Mouse (Mus musculus) heart, postnatal 0 days (tissue): ENCODE results near the gene Fmnl3. TPM values are rescaled to one million over a fixed set of nuclear protein-coding genes. Genes with fewer than 3 reads are reported as not detected.

Experiments used
- ATAC-seq: fragments of 200-750 bp; cut with Nextera tagmentation; 2 replicates; pipeline ENCODE4 v1.8.0; 2017; ENCODE audit warnings: low read depth, moderate number of reproducible peaks, moderate library complexity; ENCODE audit not compliant: insufficient read depth
- DNase-seq: peaks from one replicate; pipeline ENCODE4 v3.0.0-alpha.2; 2016; ENCODE audit warnings: low spot score
- H3K27ac ChIP-seq: fragments of 300-500 bp; sonication (generic); 2 replicates; pipeline ENCODE4 v1.5.1; 2014; ENCODE audit warnings: low read depth, mild to moderate bottlenecking
- H3K27me3 ChIP-seq: fragments of 300-500 bp; sonication (generic); 2 replicates; pipeline ENCODE4 v1.6.1; 2014; ENCODE audit warnings: low read length, mixed read lengths; ENCODE audit not compliant: control insufficient read depth, insufficient read depth
- H3K36me3 ChIP-seq: fragments of 300-500 bp; sonication (generic); replicated peaks from 2 replicates; pipeline ENCODE4 v1.6.1; 2014; ENCODE audit warnings: low read length, mixed read lengths; ENCODE audit not compliant: control insufficient read depth, insufficient read depth
- H3K4me1 ChIP-seq: fragments of 300-500 bp; sonication (generic); 2 replicates; pipeline ENCODE4 v1.6.1; 2014; ENCODE audit warnings: antibody characterized with exemption; ENCODE audit not compliant: control insufficient read depth, insufficient read depth
- H3K4me2 ChIP-seq: fragments of 300-500 bp; sonication (generic); 2 replicates; pipeline ENCODE4 v1.6.1; 2014; ENCODE audit warnings: low read depth, mild to moderate bottlenecking, low read length, moderate library complexity
- H3K4me3 ChIP-seq: fragments of 300-500 bp; sonication (generic); 2 replicates; pipeline ENCODE4 v1.5.1; 2014; ENCODE audit warnings: low read depth, low read length
- H3K9ac ChIP-seq: fragments of 300-500 bp; sonication (generic); replicated peaks from 2 replicates; pipeline ENCODE4 v1.6.1; 2014; ENCODE audit warnings: low read depth, low read length, mixed read lengths
- H3K9me3 ChIP-seq: fragments of 300-500 bp; sonication (generic); replicated peaks from 2 replicates; pipeline ENCODE4 v1.6.1; 2016; ENCODE audit warnings: low read length; ENCODE audit not compliant: control insufficient read depth
- CTCF ChIP-seq: IDR thresholded peaks from 2 replicates; pipeline ENCODE4 v1.5.1; 2016; ENCODE audit warnings: antibody characterized with exemption, control low read depth, low read depth
- EP300 ChIP-seq: IDR thresholded peaks from 2 replicates; pipeline ENCODE4 v1.6.1; 2016; ENCODE audit warnings: antibody characterized with exemption, low read depth
- WGBS: fragments of 180-500 bp; shearing (Covaris S2); extraction: QIAGEN DNeasy Blood & Tissue Kit; methylation state at CpG from one replicate; pipeline ENCODE4 v1.1.7; 2014; 5-methylcytosine and 5-hydroxymethylcytosine counted together
- polyA plus RNA-seq: library from polyadenylated mRNA; unstranded; fragments of >200 nt; fragmentation: Nextera tagmentation; extraction: Ambion mirVana; gene quantifications from 2 replicates; pipeline ENCODE4 v1.2.1, GENCODE M21; 2015
- total RNA-seq: library from RNA; depleted of rRNA; stranded (reverse); fragments of >200 nt; gene quantifications from 2 replicates; pipeline ENCODE4 v1.2.3, GENCODE M21; 2014; ENCODE audit warnings: low replicate concordance

Gene Fmnl3
- total and polyA plus RNA-seq, 2 experiments from 2014 or later: 12.1 to 21.6 TPM

DNA sequence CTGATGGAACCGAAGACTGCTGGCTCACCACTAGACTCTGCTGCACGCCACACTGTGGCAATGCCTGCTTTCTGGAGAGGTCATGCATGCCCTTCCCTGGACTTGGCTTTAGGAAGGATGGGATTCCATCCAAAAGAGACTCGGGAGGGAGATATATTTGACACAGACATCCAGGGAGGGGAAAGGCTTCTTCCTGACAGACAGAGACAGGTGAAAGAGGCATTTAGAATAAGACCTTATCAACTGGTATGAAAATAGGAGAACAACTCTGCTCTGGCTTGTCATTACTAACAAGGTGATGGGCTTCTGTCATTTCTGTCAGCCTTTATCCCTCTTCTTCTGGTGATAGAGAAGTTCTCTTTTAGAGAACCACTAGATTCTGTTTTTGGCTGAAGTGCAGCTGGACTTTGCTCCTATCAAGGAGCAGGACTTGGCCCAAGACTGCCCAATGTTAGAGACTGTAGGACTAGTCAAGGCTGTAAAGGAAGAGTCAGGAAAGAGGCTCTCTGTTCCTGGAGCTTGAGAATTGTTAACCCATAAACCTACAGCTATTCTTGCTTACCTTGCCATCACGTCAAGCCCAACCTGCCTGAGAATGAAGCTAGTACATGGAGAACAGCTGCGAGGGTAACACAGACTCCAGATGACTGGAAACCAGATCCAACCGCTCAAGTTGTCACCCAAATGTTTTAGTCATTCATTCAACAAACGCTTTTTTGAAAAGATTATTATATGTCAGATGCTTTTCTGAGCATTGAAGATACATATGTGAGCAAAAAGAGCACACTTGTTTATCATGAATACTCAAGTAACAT lies 1.5 kb upstream of the Fmnl3 start:
- no peak for TF ChIP-seq CTCF
- no peak for TF ChIP-seq EP300
- Histone ChIP-seq H3K27ac (no peak overlapping the region), H3K36me3 (no peaks in the 10 kb centered on the region), H3K4me1 (no peaks in the 10 kb centered on the region; the same call in 1 of the 2 replicates), H3K4me2 (no peak overlapping the region), H3K4me3 (no peak overlapping the region), H3K9me3 (no peaks in the 10 kb centered on the region), H3K9ac (no peak overlapping the region), H3K27me3 (no peaks in the 10 kb centered on the region)
- WGBS: 69% methylated on average over 7 of the region's 7 CpGs
- ATAC-seq: no peak
- DNase-seq: no peak

DNA sequence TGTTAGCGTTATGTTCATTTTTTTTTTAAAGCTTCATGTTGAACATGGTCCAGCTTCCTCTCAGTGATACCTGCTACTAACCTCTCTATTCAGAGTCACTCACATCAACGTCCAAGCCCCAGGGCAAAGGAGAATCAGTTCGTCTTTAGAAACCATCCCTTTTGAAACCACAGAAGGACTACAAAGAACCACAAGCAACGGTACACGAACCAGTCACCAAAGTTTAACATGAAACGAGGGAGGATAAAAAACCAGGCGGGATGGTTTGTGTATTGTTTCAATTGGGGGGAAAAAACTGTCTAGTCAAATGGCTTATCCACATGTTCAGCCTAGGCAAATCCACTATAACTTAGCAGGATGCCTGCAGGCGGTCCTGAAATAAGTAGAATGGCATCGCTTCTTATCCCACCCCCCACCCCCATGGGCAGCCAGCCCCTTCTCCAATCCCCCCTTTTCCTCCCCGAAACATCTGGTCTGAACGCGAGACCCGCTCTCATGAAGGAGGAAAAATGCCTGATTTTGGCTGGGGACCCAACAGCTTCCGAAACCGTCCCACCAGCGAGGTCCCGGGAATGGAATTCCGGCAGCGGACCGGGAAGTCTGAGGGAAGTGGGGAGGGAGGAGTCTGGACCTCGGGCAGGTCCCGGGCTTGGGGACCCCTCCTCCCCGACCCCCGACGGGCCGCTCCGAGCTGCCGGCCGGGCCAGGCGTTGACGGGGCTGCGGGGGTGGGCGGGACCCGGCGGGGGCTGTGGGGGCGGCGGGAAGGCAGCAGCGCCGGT lies 701 bp downstream of the Fmnl3 start:
- no peaks in the 10 kb centered on the region for H3K9me3 ChIP-seq
- TF ChIP-seq CTCF: no peak
- no peak for TF ChIP-seq EP300
- peak overlapping the region; percentile 84 for H3K4me2 ChIP-seq
- H3K27ac ChIP-seq: peak overlapping the region; percentile 86
- peaks cover 5% of the 10 kb centered on the region; the same call in 1 of the 2 replicates for H3K4me1 ChIP-seq
- H3K27me3 ChIP-seq: no peaks in the 10 kb centered on the region
- H3K36me3 ChIP-seq: no peaks in the 10 kb centered on the region
- H3K4me3 ChIP-seq: peak overlapping the region; percentile 79
- peak overlapping the region; percentile 83 for H3K9ac ChIP-seq
- no peak for DNase-seq
- ATAC-seq: peak; percentile 42
- WGBS: 2% methylated on average over 38 of the region's 39 CpGs

DNA sequence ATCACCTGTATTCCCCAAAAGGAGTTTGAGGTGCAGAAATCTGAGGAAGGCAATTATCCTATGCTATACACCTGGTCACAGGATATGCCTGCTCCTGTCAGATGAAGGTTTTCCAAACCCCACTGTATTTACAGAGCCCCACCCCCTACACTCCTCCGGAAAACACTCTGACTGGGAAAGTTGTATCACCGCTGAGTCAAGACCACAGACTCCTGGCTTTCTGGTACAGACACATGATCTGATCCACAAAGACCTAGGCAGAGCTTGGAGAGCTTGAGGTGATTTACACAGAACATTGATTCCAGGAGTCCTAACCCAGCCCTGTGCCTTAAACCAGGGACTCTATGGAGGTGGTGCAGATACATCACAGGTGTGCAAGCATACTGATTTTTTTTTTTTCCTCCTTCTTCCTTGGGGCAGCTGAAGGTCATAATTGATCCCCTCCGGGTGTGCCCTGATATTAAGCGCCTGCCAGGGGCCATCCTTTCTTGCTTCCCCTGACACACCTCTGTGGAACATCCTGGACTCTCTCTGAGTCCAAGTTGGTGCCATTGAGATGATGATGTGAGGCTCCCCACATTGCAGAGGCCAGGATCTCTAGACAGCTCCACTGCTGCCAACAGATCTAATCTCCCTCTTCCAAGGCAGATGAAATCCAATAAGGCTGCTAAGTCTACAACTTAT lies 1.6 kb downstream of the Fmnl3 start:
- H3K4me3 ChIP-seq: peak overlapping the region; percentile 79
- H3K4me1 ChIP-seq: peaks cover 13% of the 10 kb centered on the region
- 48% methylated on average over 4 of the region's 4 CpGs for WGBS
- TF ChIP-seq EP300 (no peak), CTCF (no peak)
- peak overlapping the region; percentile 86; the same call in 1 of the 2 replicates for H3K27ac ChIP-seq
- DNase-seq: no peak
- no peaks in the 10 kb centered on the region for H3K36me3 ChIP-seq
- no peaks in the 10 kb centered on the region for H3K27me3 ChIP-seq
- no peak for ATAC-seq
- H3K9me3 ChIP-seq: no peaks in the 10 kb centered on the region
- peak overlapping the region; percentile 84 for H3K4me2 ChIP-seq
- H3K9ac ChIP-seq: 0 out of 2 replicates have a peak overlapping the region, but pooled peaks have one; percentile 83

DNA sequence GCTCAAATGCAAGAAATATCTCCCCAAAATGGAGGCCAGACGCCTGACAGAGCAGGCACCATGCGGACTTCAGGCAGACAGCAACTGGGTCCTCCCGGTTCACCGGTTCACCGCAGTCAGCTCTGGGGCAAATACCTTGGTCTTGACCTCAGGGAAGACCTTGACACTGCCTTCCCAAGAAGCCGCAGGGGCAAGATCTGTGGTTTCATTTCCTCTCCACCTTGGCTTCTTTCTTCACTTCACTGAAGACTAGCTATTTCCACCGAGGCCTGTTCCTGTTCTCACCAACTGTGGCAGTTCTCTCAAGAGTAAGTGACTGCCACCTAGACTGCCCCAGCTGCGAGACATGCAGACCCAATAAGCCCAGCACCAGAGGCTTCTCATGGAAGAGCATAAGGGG lies 5.4 kb downstream of the Fmnl3 start:
- H3K4me3 ChIP-seq: no peak overlapping the region
- no peaks in the 10 kb centered on the region for H3K27me3 ChIP-seq
- H3K4me2 ChIP-seq: peak overlapping the region; percentile 23; the same call in 1 of the 2 replicates
- WGBS: 61% methylated on average over 8 of the region's 8 CpGs
- DNase-seq (no peak), ATAC-seq (no peak)
- H3K9me3 ChIP-seq: no peaks in the 10 kb centered on the region
- peaks cover 14% of the 10 kb centered on the region for H3K4me1 ChIP-seq
- H3K9ac ChIP-seq: 0 out of 2 replicates have a peak overlapping the region, but pooled peaks have one; percentile 20
- H3K36me3 ChIP-seq: no peaks in the 10 kb centered on the region
- peak overlapping the region; percentile 60 for H3K27ac ChIP-seq
- TF ChIP-seq CTCF (no peak), EP300 (no peak)

DNA sequence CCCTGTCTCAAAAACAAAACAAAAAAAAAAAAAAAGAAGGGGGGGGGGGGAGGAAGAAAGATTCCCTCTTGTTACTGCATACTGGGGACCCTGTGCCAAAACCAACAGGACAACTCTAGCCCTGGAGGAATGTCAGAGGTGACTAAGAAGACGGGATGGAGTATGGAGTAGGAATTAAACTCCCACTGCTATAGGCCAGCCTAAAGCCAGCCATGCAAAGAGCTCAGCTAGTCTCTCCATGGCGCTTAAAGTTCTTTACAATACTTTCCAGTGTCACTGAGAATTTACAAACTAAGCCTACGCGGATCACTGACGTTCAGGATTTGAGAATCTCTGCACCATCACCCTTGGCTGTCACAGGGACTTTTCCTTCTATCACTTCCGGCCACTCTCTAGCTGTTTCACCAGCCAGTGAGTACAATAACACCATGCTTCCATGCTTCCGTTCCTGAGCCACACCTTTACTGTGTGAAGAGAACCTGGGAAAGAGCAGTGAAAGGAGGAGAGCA lies 6.2 kb downstream of the Fmnl3 start:
- peak overlapping the region; percentile 60 for H3K27ac ChIP-seq
- TF ChIP-seq EP300 (no peak), CTCF (no peak)
- 0 out of 2 replicates have a peak overlapping the region, but pooled peaks have one; percentile 20 for H3K9ac ChIP-seq
- peaks cover 14% of the 10 kb centered on the region for H3K4me1 ChIP-seq
- no peak overlapping the region for H3K4me2 ChIP-seq
- no peak overlapping the region for H3K4me3 ChIP-seq
- H3K36me3 ChIP-seq: no peaks in the 10 kb centered on the region
- WGBS: 67% methylated on average over 7 of the region's 7 CpGs
- no peak for ATAC-seq
- no peak for DNase-seq
- H3K27me3 ChIP-seq: no peaks in the 10 kb centered on the region
- H3K9me3 ChIP-seq: no peaks in the 10 kb centered on the region
